ENCODE assay signal across 22 mouse cellular contexts in the genomic region with DNA sequence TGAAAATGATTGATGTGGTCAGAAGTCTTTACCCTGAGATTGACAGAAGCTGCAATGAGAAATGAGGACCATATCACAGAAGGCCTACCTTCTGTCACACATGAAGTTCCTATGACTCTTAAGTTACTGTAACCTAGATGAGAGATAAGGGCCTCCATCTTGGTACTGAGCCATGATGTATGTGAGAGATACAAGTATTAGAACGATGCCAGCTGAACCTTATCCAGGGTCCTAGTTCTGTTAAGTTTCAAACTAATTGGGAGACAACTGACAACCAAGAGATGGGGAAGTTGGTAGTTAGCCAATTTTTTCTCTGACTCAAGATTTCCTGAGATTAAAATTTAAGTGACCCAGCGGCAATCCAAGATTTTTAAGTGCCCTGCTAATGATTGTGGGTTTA.
"Had no signal": no experiment of that assay in that cellular context is flagged by ENCODE, and none has a peak within 500 bp of the region (broad histone marks: within the 10 kb centered on the region; RNA-seq: fewer than 3 reads in every experiment).

No protein-coding gene starts in this region.

- H3K4me1 ChIP-seq: heart, embryonic 10.5 days; heart, embryonic 12.5 days; hindbrain, embryonic 10.5 days; hindbrain, embryonic 12.5 days; intestine, embryonic 15.5 days; limb, embryonic 10.5 days; limb, embryonic 12.5 days had no signal

- H3K27ac ChIP-seq: gastrocnemius, adult 2 months; heart, embryonic 10.5 days; hindbrain, embryonic 10.5 days; hindbrain, embryonic 12.5 days; hindbrain, embryonic 14.5 days; intestine, embryonic 15.5 days; layer of hippocampus, adult 2 months; left cerebral cortex, adult 2 months; limb, embryonic 10.5 days; limb, embryonic 12.5 days had no signal

- H3K9me3 ChIP-seq: heart, embryonic 10.5 days; heart, embryonic 12.5 days; hindbrain, embryonic 10.5 days; hindbrain, embryonic 12.5 days; intestine, embryonic 15.5 days; limb, embryonic 10.5 days; limb, embryonic 12.5 days had no signal

- H3K4me2 ChIP-seq: heart, embryonic 12.5 days; hindbrain, embryonic 12.5 days; hindbrain, embryonic 14.5 days; intestine, embryonic 15.5 days; limb, embryonic 12.5 days had no signal

- ATAC-seq: hindbrain, embryonic 16.5 days; inflammation-experienced regulatory T-cells, adult 6 months had no signal

- H3K9ac ChIP-seq: heart, embryonic 12.5 days; hindbrain, embryonic 12.5 days; hindbrain, embryonic 14.5 days; intestine, embryonic 15.5 days; limb, embryonic 12.5 days had no signal

- H3K27me3 ChIP-seq: heart, embryonic 12.5 days; hindbrain, embryonic 12.5 days; intestine, embryonic 15.5 days; limb, embryonic 12.5 days had no signal

- H3K36me3 ChIP-seq: heart, embryonic 10.5 days; heart, embryonic 12.5 days; hindbrain, embryonic 10.5 days; hindbrain, embryonic 12.5 days; intestine, embryonic 15.5 days; limb, embryonic 10.5 days; limb, embryonic 12.5 days had no signal

- DNase-seq: gastrocnemius, adult 2 months; gastrocnemius, postnatal 10 days; gastrocnemius, postnatal 25 days; heart, adult 18-20 months; heart, postnatal 10 days; heart, postnatal 4 days; kidney, adult 18-20 months; kidney, adult 8-10 months; kidney, postnatal 25 days; kidney, postnatal 4 days had no signal

- H3K4me3 ChIP-seq: gastrocnemius, adult 2 months; heart, embryonic 10.5 days; heart, embryonic 12.5 days; hindbrain, embryonic 10.5 days; hindbrain, embryonic 12.5 days; intestine, embryonic 15.5 days; layer of hippocampus, adult 2 months; left cerebral cortex, adult 2 months; limb, embryonic 10.5 days; limb, embryonic 12.5 days had no signal
